Mouse (Mus musculus) embryonic facial prominence, embryonic 11.5 days (tissue): ENCODE measurements around the gene Slc35d3. TPM values are rescaled to one million over a fixed set of nuclear protein-coding genes. Genes with fewer than 3 reads are reported as not detected.

Source experiments
- ATAC-seq: fragments of 200-750 bp; cut with Nextera tagmentation; replicated peaks from 2 replicates; pipeline ENCODE4 v1.8.0; 2017; ENCODE audit warnings: low read depth; ENCODE audit not compliant: insufficient number of reproducible peaks, low FRiP score, low TSS enrichment
- DNase-seq: peaks from one replicate; pipeline ENCODE4 v3.0.0-alpha.2; 2015; ENCODE audit warnings: low spot score
- H3K27ac ChIP-seq: fragments of 300-500 bp; sonication (generic); replicated peaks from 2 replicates; pipeline ENCODE4 v1.5.1; 2014; ENCODE audit warnings: mild to moderate bottlenecking, low read depth, low read length, control low read depth
- H3K27me3 ChIP-seq: fragments of 300-500 bp; sonication (generic); 2 replicates; pipeline ENCODE4 v1.6.1; 2014; ENCODE audit warnings: mild to moderate bottlenecking, low read length, moderate library complexity, mixed read lengths; ENCODE audit not compliant: control insufficient read depth, insufficient read depth
- H3K36me3 ChIP-seq: fragments of 300-500 bp; sonication (generic); replicated peaks from 2 replicates; pipeline ENCODE4 v1.6.1; 2014; ENCODE audit warnings: low read depth, mild to moderate bottlenecking, low read length, moderate library complexity, mixed read lengths; ENCODE audit not compliant: control insufficient read depth, insufficient read depth
- H3K4me1 ChIP-seq: fragments of 300-500 bp; sonication (generic); 2 replicates; pipeline ENCODE4 v1.6.1; 2014; ENCODE audit warnings: low read length, mixed read lengths; ENCODE audit not compliant: control insufficient read depth, insufficient read depth
- H3K4me2 ChIP-seq: fragments of 300-500 bp; sonication (generic); 2 replicates; pipeline ENCODE4 v1.6.1; 2014; ENCODE audit warnings: low read depth, mild to moderate bottlenecking, control low read depth, low read length, moderate library complexity
- H3K4me3 ChIP-seq: fragments of 300-500 bp; sonication (generic); 2 replicates; pipeline ENCODE4 v1.5.1; 2014; ENCODE audit warnings: low read depth, low read length, control low read depth
- H3K9ac ChIP-seq: fragments of 300-500 bp; sonication (generic); replicated peaks from 2 replicates; pipeline ENCODE4 v1.6.1; 2014; ENCODE audit warnings: mild to moderate bottlenecking, control low read depth, low read length
- H3K9me3 ChIP-seq: fragments of 300-500 bp; sonication (generic); replicated peaks from 2 replicates; pipeline ENCODE4 v1.6.1; 2016; ENCODE audit warnings: mild to moderate bottlenecking, low read length, inconsistent platforms, mixed read lengths; ENCODE audit not compliant: control insufficient read depth
- WGBS: fragments of 180-500 bp; shearing (Covaris S2); extraction: QIAGEN DNeasy Blood & Tissue Kit; methylation state at CpG from one replicate; pipeline ENCODE4 v1.1.7; 2014; 5-methylcytosine and 5-hydroxymethylcytosine counted together
- polyA plus RNA-seq: library from polyadenylated mRNA; unstranded; fragments of >200 nt; fragmentation: Nextera tagmentation; extraction: Ambion mirVana; gene quantifications from 2 replicates; pipeline ENCODE4 v1.2.1, GENCODE M21; 2014

Slc35d3 gene
- polyA plus RNA-seq, 1 experiment from 2014 or later = 0.91 TPM

DNA sequence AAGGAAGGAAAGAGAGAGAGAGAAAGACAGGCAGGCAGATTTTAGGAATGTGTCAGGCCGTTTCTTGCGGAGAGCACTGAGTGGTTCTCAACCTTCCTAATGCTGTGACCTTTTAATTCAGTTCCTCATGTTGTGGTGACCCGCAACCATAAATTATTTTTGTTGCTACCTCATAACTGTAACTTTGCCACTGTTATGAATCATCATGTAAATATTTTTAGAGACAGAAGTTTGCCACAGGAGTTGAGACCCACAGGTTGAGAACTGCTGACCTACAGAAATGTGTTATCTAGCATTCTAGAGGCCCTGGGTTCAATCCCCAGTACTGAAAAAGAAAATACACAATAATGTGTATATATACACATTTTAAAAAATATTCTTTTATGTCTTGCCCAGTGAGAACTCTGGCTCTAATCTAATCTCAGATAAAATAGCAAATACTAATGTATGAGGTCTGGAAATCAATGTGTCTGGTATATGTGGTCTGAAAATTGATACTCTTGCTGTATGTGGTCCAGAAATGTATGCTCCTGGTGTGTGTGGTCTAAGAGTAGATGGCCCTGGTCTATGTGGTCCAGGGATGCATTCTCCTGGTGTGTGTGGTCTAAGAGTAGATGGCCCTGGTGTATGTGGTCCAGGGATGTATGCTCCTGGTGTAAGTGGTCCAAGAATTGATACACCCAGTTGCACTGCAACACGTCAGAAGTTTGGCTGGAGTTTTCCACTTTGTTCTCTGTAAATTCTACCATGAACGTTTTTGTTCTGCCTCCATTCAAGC, 20.0 kb downstream of the Slc35d3 start:
- Histone ChIP-seq H3K27ac (no peak overlapping the region), H3K36me3 (no peaks in the 10 kb centered on the region), H3K27me3 (no peaks in the 10 kb centered on the region), H3K4me2 (no peak overlapping the region), H3K9me3 (no peaks in the 10 kb centered on the region), H3K4me1 (no peaks in the 10 kb centered on the region), H3K4me3 (no peak overlapping the region), H3K9ac (no peak overlapping the region)
- DNase-seq (no peak), ATAC-seq (no peak)
- 86% methylated on average over 5 of the region's 5 CpGs for WGBS

DNA sequence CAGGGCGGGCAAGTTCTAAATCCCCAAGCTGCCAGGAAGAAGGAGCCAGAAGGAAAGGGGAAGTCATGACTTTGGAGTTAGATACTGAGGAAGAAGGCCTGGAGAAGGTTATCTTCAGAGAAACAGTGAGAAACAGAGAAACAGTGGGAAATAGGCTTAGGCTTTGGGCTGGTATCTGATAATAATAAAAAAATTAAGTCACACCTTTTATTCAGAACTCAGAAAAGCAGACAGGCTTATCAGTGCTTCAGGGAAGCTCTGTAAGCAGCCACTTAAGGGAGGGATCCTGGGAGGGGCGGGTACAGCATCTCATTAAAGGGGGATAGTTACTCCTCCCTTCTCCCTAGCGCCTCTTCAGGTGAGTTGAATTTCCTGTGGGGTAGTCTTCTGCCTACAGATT, 30.3 kb downstream of the Slc35d3 start:
- Histone ChIP-seq H3K36me3 (no peaks in the 10 kb centered on the region), H3K27ac (no peak overlapping the region), H3K4me1 (no peaks in the 10 kb centered on the region), H3K4me2 (no peak overlapping the region), H3K9ac (no peak overlapping the region), H3K27me3 (no peaks in the 10 kb centered on the region), H3K9me3 (no peaks in the 10 kb centered on the region), H3K4me3 (no peak overlapping the region)
- WGBS = 53% methylated on average over 3 of the region's 3 CpGs
- ATAC-seq (no peak), DNase-seq (no peak)

DNA sequence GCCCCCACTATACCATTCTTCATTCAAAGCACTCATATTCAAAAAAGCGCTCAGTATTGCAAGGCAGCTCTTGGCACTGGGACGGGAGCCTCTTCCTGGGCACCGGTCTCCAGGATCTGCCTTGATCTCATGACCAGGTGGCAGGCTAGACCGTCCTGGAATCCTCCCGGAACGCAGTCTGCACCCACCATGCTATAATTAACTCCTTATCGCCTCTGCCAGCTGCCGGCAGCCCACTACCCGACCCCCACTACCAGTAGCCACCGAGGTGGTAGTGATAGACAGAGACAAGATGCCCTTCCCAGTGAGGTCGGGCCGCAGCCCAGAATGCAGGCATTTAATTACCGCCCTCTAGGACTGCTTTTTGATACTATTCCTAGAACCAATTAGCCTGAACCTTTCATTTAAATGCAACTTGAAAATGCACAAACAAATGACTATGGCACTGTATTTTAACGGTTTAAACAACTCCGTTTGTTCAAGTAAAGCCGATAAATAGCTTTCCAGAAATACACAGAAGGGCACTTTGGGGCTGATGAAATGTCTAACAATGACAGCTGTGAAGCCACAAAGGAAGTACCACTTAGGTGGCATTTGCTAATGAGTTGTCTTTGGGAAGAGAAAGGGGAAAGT, 32.4 kb downstream of the Slc35d3 start:
- Histone ChIP-seq H3K27me3 (no peaks in the 10 kb centered on the region), H3K4me1 (no peaks in the 10 kb centered on the region), H3K4me3 (no peak overlapping the region), H3K27ac (no peak overlapping the region), H3K36me3 (no peaks in the 10 kb centered on the region), H3K9me3 (no peaks in the 10 kb centered on the region), H3K9ac (no peak overlapping the region), H3K4me2 (no peak overlapping the region)
- WGBS = 51% methylated on average over 16 of the region's 16 CpGs
- ATAC-seq (no peak), DNase-seq (no peak)

DNA sequence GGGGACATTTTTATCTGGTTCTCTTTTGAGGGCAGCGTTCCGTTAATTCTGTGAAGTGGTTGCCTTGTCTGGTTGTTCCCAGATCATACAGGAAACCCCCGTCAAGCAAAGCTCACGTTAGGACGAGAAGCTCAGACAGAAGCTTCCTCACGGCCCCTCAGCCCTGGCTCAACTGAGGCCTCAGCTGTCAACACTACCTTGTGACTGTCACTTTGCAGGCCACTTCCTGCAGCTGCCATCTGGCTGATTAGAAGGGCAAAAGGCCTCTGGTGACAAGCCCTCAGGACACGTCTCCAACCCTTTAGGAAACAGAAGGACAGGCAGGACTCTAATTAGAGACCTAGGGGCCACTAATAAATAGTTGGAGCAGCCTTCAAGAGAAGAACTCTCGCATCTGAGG, 35.9 kb downstream of the Slc35d3 start:
- no peaks in the 10 kb centered on the region for H3K4me1 ChIP-seq
- H3K27ac ChIP-seq = no peak overlapping the region
- H3K4me2 ChIP-seq = no peak overlapping the region
- DNase-seq (no peak), ATAC-seq (no peak)
- H3K27me3 ChIP-seq = no peaks in the 10 kb centered on the region
- 25% methylated on average over 8 of the region's 8 CpGs for WGBS
- H3K36me3 ChIP-seq = no peaks in the 10 kb centered on the region
- H3K4me3 ChIP-seq = no peak overlapping the region
- no peaks in the 10 kb centered on the region for H3K9me3 ChIP-seq
- H3K9ac ChIP-seq = no peak overlapping the region

DNA sequence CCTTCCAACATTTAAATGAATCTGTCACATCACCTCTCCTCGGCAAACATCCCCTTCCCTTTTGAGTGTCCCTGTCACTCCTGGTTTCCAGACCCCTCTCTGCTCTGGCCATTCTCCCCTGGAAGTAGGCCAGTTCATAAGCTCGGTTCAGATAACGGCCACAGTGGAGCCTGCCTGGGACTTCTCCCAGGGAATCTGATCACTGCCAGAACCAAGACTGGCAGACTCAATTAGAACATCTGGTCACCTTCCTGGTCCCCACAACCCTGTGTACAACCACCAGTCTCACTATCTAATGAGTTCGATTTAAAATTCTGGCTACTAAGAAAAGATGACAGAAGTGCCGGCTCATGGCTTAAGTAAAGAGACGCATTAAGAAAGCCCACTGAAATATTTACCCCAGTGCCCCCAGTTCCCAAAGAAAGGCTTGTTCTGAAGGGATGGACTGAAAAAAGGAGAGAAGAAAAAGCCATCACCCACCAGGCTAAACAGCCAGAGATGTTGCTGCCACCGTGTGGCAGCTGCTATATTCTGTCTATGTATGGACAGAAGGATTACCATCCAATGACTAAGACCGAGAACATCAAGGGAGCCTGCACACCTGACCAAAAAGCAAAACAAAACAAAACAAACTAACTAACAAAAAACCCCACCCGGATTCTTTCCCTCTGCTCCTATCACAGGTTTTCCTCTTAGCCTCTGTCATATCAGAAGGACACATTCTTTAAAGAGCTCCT, 39.7 kb downstream of the Slc35d3 start:
- DNase-seq = peak; percentile 40
- H3K9me3 ChIP-seq = no peaks in the 10 kb centered on the region
- no peaks in the 10 kb centered on the region for H3K36me3 ChIP-seq
- H3K9ac ChIP-seq = no peak overlapping the region
- no peaks in the 10 kb centered on the region for H3K4me1 ChIP-seq
- no peak overlapping the region for H3K4me2 ChIP-seq
- H3K27me3 ChIP-seq = no peaks in the 10 kb centered on the region
- H3K27ac ChIP-seq = no peak overlapping the region
- ATAC-seq = no peak
- no peak overlapping the region for H3K4me3 ChIP-seq
- 62% methylated on average over 9 of the region's 9 CpGs for WGBS

DNA sequence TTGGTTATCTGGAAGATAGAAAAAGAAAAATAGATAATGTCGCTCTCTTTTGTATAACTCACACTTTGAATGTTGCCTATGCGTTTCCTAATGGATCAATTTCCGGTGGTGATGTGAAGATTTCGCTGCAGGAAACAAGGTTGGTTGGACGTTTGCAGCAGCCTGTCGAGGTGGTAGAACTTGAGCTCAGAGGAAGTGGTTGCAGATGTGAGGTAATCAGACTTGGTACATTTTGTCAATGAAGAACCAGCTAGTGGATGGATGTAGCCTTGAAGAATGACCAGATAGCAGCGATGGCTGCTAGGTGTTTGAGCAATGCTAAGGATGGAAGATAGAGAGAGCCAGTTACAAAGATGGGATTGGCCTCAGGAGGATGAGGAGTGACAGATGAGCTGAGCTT, 46.5 kb downstream of the Slc35d3 start:
- no peak overlapping the region for H3K4me3 ChIP-seq
- H3K36me3 ChIP-seq = no peaks in the 10 kb centered on the region
- WGBS = 79% methylated on average over 7 of the region's 7 CpGs
- DNase-seq (no peak), ATAC-seq (no peak)
- no peaks in the 10 kb centered on the region for H3K4me1 ChIP-seq
- no peak overlapping the region for H3K27ac ChIP-seq
- H3K27me3 ChIP-seq = no peaks in the 10 kb centered on the region
- no peaks in the 10 kb centered on the region for H3K9me3 ChIP-seq
- no peak overlapping the region for H3K9ac ChIP-seq
- H3K4me2 ChIP-seq = no peak overlapping the region

DNA sequence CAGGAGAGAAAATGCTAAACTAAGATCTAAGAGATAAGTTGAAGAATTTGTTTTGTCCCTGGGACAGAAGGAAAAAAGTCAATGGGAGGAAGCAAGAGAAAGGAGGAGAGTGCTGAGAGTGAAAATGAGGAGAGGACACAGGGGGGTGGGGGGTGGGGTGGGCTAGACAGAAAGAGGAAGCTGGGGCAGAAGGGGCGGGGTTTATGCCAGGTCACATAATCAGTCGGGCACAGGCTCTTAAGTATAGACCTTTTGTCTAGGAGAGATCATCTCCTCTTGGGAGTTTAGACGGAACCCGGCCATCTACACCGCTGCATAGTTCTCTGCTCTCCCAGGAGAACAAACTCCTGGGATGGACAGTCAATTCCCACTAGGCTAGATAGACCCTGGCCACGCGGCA, 48.3 kb downstream of the Slc35d3 start:
- Histone ChIP-seq H3K4me2 (no peak overlapping the region), H3K9ac (no peak overlapping the region), H3K4me3 (no peak overlapping the region), H3K4me1 (no peaks in the 10 kb centered on the region), H3K9me3 (no peaks in the 10 kb centered on the region), H3K36me3 (no peaks in the 10 kb centered on the region), H3K27ac (no peak overlapping the region), H3K27me3 (no peaks in the 10 kb centered on the region)
- no peak for ATAC-seq
- WGBS = 79% methylated on average over 7 of the region's 7 CpGs
- DNase-seq = no peak
